Mouse (Mus musculus) ovary, adult 10 weeks (tissue): Measurements from ENCODE around the gene Ankrd35. TPM values are rescaled to one million over a fixed set of nuclear protein-coding genes. Genes with fewer than 3 reads are reported as not detected.

ENCODE experiments used
- polyA plus RNA-seq: library from polyadenylated mRNA; stranded (reverse); fragments of 350-450 nt; fragmentation: Illumina TruSeq; extraction: RNeasy Lipid Tissue Mini Kit (QIAGEN cat#74804); gene quantifications from one replicate; pipeline ENCODE4 v1.2.3, GENCODE M21; 2014

The Ankrd35 gene
- polyA plus RNA-seq, result 1.1 TPM

DNA sequence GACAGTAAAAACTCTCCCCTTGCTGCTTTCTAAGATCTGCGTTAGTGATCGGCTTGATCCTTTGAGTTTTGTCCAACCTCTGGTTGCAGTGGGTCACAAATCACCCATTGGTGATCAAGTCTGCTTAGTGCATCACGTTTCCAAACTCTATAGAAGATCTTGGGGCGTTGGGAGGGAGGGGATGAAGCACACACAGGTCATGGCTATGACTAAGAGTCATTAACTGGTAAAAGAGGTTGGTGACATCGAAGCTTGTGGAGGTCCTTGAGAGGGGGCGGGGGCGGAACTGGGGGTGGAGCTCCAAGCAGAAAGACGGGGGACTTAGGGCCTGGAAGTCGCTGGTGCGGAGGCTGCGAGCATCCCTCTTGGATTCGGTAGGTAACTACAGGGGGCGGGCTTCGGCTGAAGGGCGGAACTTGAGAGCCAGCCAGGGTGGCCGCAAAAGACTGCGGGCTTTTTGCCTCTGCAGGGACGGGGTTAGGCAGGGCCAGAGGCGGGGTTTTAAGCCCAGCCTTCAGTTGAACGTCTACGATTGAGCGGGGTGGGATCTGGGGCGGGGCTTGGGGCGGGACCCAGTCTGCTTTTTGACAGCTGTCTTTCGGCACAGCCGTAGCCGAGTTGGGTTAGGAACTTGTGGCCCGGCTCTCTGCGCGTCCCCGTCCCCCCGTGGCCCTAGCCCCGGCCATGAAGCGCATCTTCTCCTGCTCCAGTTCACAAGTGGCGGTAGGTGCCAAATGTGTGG, at the start of gene Ankrd35:
Ankrd35 (plus strand) TSS at position 405 of the 742 bp plus-strand sequence.

DNA sequence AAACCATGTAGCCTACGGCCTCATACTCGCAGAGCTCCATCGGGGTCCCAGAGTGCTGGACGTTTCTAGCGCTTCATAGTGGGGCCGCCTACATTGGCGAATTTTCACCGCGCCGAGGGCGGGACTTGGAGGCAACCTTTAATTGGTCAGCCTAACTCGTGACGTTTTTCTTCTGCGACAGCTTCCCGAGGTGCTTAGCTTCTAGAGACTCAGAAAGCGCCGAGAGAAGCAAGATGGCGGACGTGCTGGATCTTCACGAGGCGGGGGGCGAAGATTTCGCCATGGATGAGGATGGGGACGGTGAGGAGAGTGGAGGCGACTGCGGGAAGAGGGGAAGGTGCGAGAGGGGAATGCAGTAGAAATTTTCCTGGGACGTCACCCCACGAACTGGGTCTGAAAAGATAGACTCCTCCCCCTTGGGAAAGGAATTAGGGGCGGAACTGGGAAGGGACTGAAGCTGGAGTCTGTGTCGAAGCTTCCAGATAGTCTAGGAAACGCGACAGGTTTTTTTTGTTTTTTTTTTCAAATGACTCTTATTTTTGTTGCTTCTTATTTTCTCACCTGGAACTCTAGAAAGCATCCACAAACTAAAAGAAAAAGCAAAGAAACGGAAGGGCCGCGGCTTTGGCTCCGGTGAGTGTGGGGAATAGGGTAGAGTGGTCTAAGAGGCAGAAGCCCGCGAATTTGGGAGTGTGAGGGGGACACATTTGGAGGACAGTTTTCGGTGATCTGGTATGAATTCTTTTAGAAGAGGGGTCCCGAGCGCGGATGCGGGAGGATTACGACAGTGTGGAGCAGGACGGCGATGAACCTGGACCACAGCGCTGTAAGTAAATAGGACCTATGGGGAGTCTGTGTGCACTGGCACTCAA, 40.0 kb upstream of the Ankrd35 start, which contains the start of gene Rbm8a:
Rbm8a (plus strand) TSS at position 205 of the 872 bp plus-strand sequence.

GRCm38 (mm10) chr3:96634928-96635879, 34.7 kb upstream of the Ankrd35 start, which contains the start of the genes Pex11b and Gm42957:
Pex11b (plus strand) TSS chr3:96635376.
Gm42957 (plus strand) TSS chr3:96635474.

DNA sequence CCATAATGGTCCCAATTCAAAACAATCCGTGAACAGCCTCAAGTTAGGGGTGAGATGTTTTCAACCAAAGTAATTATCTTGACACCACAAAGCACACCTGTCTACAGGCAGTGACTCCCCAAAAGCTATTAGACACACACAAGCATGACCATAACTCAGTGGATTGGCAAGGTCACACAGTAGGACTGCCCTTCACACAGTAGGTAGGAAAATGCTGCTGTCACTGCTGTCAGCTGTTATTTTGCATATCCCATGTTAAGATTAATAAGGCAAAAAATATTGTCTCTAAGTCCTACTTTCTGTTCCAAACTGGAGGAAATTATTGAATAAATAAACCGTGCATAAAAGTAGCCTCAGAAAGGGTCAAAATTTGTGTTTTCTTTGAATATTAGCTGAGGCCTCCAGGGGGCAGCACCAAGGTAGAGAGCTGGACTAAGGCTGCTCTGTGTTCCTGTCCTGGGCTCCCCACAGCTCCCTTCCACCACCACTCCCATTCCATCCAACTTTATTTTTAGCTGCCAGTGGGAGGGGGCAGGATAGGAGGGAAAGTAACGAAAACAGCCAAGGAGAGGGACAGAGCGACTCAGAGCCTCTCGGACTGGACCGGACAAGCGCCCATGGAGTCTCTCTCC, 24.8 kb upstream of the Ankrd35 start, which contains the start of gene Itga10:
Itga10 (plus strand) TSS at position 567 of the 632 bp plus-strand sequence.

GRCm38 (mm10) chr3:96696198-96696765, 26.4 kb downstream of the Ankrd35 start, which contains the start of gene Pias3:
Pias3 (plus strand) TSS chr3:96696384.

GRCm38 (mm10) chr3:96707903-96708683, 38.2 kb downstream of the Ankrd35 start, which contains the start of gene Nudt17:
Nudt17 (minus strand) TSS chr3:96708562.

DNA sequence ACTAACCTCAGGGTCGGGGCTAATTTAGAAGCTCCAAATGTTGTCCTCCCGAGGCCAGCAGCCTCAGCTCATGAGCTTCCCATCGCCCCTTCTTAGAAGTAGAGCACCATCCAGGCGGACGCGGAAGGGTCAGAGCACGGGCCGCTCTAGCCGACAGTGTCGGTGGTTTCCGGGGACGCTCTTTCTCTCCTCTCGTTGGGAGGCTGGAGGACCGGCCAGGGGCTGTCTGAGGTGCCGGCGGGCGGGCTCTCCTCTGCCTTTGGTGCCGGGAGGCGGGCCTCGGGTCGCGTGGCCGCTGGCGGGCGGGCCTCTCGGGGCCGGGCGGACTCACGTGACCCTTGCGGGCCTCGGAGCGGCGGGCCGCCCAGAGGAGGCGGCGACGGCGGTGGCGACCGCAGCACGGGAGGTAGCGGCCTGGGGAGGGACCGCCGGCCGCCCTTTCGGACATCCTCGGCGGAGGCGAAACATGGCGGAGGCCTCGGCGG, 57.5 kb downstream of the Ankrd35 start, which contains the start of the genes Polr3c and Rnf115:
Polr3c (minus strand) TSS at position 286 of the 485 bp plus-strand sequence.
Rnf115 (plus strand) TSS at position 322 of the 485 bp plus-strand sequence.

Other genes starting within 250 kb of the Ankrd35 start
- not detected for gene BC107364, start 217.8 kb upstream of the Ankrd35 start, polyA plus RNA-seq
- 0.29 TPM for gene Hfe2, start 145.0 kb upstream of the Ankrd35 start, polyA plus RNA-seq
- gene Txnip, start 112.2 kb upstream of the Ankrd35 start, polyA plus RNA-seq, result 596 TPM
- not detected for gene Gm16253, start 93.1 kb upstream of the Ankrd35 start, polyA plus RNA-seq
- gene Polr3gl, start 76.0 kb upstream of the Ankrd35 start, polyA plus RNA-seq, result 90.1 TPM
- not detected for gene Ankrd34a, start 73.5 kb upstream of the Ankrd35 start, polyA plus RNA-seq
- 92.1 TPM for gene Lix1l, start 69.0 kb upstream of the Ankrd35 start, polyA plus RNA-seq
- 56.2 TPM for gene Rbm8a, start 40.2 kb upstream of the Ankrd35 start, polyA plus RNA-seq
- gene Pex11b, start 34.8 kb upstream of the Ankrd35 start, polyA plus RNA-seq, result 19.8 TPM
- gene Gm42957, start 34.7 kb upstream of the Ankrd35 start, polyA plus RNA-seq, result not detected
- 0.54 TPM for gene Itga10, start 24.5 kb upstream of the Ankrd35 start, polyA plus RNA-seq
- gene Pias3, start 26.3 kb downstream of the Ankrd35 start, polyA plus RNA-seq, result 5.3 TPM
- not detected for gene Nudt17, start 38.4 kb downstream of the Ankrd35 start, polyA plus RNA-seq
- gene Polr3c, start 57.5 kb downstream of the Ankrd35 start, polyA plus RNA-seq, result 19.1 TPM
- gene Rnf115, start 57.5 kb downstream of the Ankrd35 start, polyA plus RNA-seq, result 114 TPM
- gene Pdzk1, start 159.2 kb downstream of the Ankrd35 start, polyA plus RNA-seq, result 1.5 TPM
- 2.3 TPM for gene Cd160, start 159.2 kb downstream of the Ankrd35 start, polyA plus RNA-seq
- 1.2 TPM for gene Gja5, start 234.6 kb downstream of the Ankrd35 start, polyA plus RNA-seq
- gene Gpr89, start 235.2 kb downstream of the Ankrd35 start, polyA plus RNA-seq, result 18.3 TPM